Mouse (Mus musculus) MEL (cell line): ENCODE results near the gene Csrnp1. TPM values are rescaled to one million over a fixed set of nuclear protein-coding genes. Genes with fewer than 3 reads are reported as not detected.
A peak's percentile ranks its signal among the peaks of the same experiment; 100 is the strongest.

Experiments
- DNase-seq: peaks from one replicate; pipeline ENCODE4 v3.0.0; 2011; ENCODE audit warnings: low read depth, low spot score
- H3K27ac ChIP-seq: 2 replicates; pipeline ENCODE4 v1.5.1; 2012; ENCODE audit warnings: low read depth, mild to moderate bottlenecking, control low read depth, low read length, moderate library complexity; ENCODE audit not compliant: control insufficient read depth
- H3K27me3 ChIP-seq, 2 experiments: fragments of 150-350 bp in 1 of 2; sonication (generic) in 1 of 2; 2 replicates each; pipeline ENCODE4 v1.6.1; 2012; ENCODE audit warnings: low read length in 2 of 2, mild to moderate bottlenecking in 2 of 2, improper control_type of control experiment in 1 of 2, moderate library complexity in 1 of 2; ENCODE audit not compliant: insufficient read depth in 2 of 2, control insufficient read depth in 1 of 2
- H3K36me3 ChIP-seq, 2 experiments: 2 replicates each; pipeline ENCODE4 v1.6.1; 2012 to 2014; ENCODE audit warnings: low read length in 2 of 2, improper control_type of control experiment in 1 of 2, inconsistent platforms in 1 of 2, mild to moderate bottlenecking in 1 of 2; ENCODE audit not compliant: insufficient read depth in 2 of 2, control insufficient read depth in 1 of 2
- H3K4me1 ChIP-seq, 2 experiments: fragments of 150-350 bp in 1 of 2; sonication (generic) in 1 of 2; 2 replicates each; pipeline ENCODE4 v1.6.1; 2012; ENCODE audit warnings: low read length in 2 of 2, improper control_type of control experiment in 1 of 2, mild to moderate bottlenecking in 1 of 2; ENCODE audit not compliant: insufficient read depth in 2 of 2, control insufficient read depth in 1 of 2
- H3K4me3 ChIP-seq, 2 experiments: fragments of 150-350 bp in 1 of 2; sonication (generic) in 1 of 2; 2 replicates each; pipeline ENCODE4 v1.5.1; 2012; ENCODE audit warnings: low read depth in 2 of 2, low read length in 2 of 2, mild to moderate bottlenecking in 2 of 2, moderate library complexity in 2 of 2, control low read depth in 1 of 2, improper control_type of control experiment in 1 of 2; ENCODE audit not compliant: control insufficient read depth in 1 of 2, insufficient read depth in 1 of 2
- H3K79me2 ChIP-seq: 2 replicates; pipeline ENCODE4 v1.6.1; 2012; ENCODE audit warnings: mild to moderate bottlenecking, low read length, moderate library complexity; ENCODE audit not compliant: control insufficient read depth, poor library complexity, insufficient read depth
- H3K9ac ChIP-seq: 2 replicates; pipeline ENCODE4 v1.6.1; 2012; ENCODE audit warnings: low read depth, mild to moderate bottlenecking, control low read depth, low read length, moderate library complexity; ENCODE audit not compliant: control insufficient read depth, poor library complexity, severe bottlenecking
- H3K9me3 ChIP-seq: fragments of 150-350 bp; sonication (generic); replicated peaks from 2 replicates; pipeline ENCODE4 v1.6.1; 2012; ENCODE audit warnings: mild to moderate bottlenecking, low read length, improper control_type of control experiment, moderate library complexity; ENCODE audit not compliant: insufficient read depth
- BHLHE40 ChIP-seq: IDR thresholded peaks from 2 replicates; pipeline ENCODE4 v1.6.1; 2012; ENCODE audit warnings: low read depth, mild to moderate bottlenecking, inconsistent platforms, low read length, improper control_type of control experiment, borderline replicate concordance
- CHD1 ChIP-seq: IDR thresholded peaks from 2 replicates; pipeline ENCODE4 v1.6.1; 2012; ENCODE audit warnings: low read depth, mild to moderate bottlenecking, inconsistent platforms, low read length, improper control_type of control experiment
- CTCF ChIP-seq, 3 experiments: IDR thresholded peaks in 2 of 3; conservative IDR thresholded peaks in 1 of 3; 2 replicates each; pipeline ENCODE4 v1.5.1; 2011 to 2012; ENCODE audit warnings: low read length in 3 of 3, low read depth in 2 of 3, mild to moderate bottlenecking in 2 of 3, improper control_type of control experiment in 1 of 3, inconsistent platforms in 1 of 3, mixed read lengths in 1 of 3, moderate library complexity in 1 of 3; ENCODE audit not compliant: control insufficient read depth in 1 of 3, insufficient read depth in 1 of 3, poor library complexity in 1 of 3, severe bottlenecking in 1 of 3
- E2F4 ChIP-seq: IDR thresholded peaks from 2 replicates; pipeline ENCODE4 v1.6.1; 2011; ENCODE audit warnings: low read depth, low read length, improper control_type of control experiment, borderline replicate concordance
- ELF1 ChIP-seq: IDR thresholded peaks from 2 replicates; pipeline ENCODE4 v1.6.1; 2014; ENCODE audit warnings: low read depth, mild to moderate bottlenecking, inconsistent platforms, low read length, improper control_type of control experiment, moderate library complexity
- GABPA ChIP-seq: IDR thresholded peaks from 2 replicates; pipeline ENCODE4 v1.6.1; 2012; ENCODE audit warnings: low read depth, mild to moderate bottlenecking, inconsistent platforms, low read length, improper control_type of control experiment, moderate library complexity
- GATA1 ChIP-seq: IDR thresholded peaks from 2 replicates; pipeline ENCODE4 v1.6.1; 2011; ENCODE audit warnings: low read depth, low read length, improper control_type of control experiment
- HCFC1 ChIP-seq: IDR thresholded peaks from 2 replicates; pipeline ENCODE4 v1.6.1; 2012; ENCODE audit warnings: low read depth, mild to moderate bottlenecking, inconsistent platforms, low read length, improper control_type of control experiment, moderate library complexity
- JUND ChIP-seq: IDR thresholded peaks from 2 replicates; pipeline ENCODE4 v1.6.1; 2011; ENCODE audit warnings: low read depth, mild to moderate bottlenecking, improper control_type of control experiment, low read length
- MYC ChIP-seq: IDR thresholded peaks from 2 replicates; pipeline ENCODE4 v1.6.1; 2011; ENCODE audit warnings: low read depth, mild to moderate bottlenecking, low read length, improper control_type of control experiment, moderate library complexity
- NELFE ChIP-seq: IDR thresholded peaks from 2 replicates; pipeline ENCODE4 v1.6.1; 2011; ENCODE audit warnings: low read depth, low read length, improper control_type of control experiment
- NRF1 ChIP-seq: IDR thresholded peaks from 2 replicates; pipeline ENCODE4 v1.6.1; 2014; ENCODE audit warnings: low read depth, mild to moderate bottlenecking, inconsistent platforms, low read length, improper control_type of control experiment, moderate library complexity; ENCODE audit not compliant: poor library complexity, insufficient read depth, severe bottlenecking
- POLR2AphosphoS2 ChIP-seq: IDR thresholded peaks from 2 replicates; pipeline ENCODE4 v1.6.1; 2011; ENCODE audit warnings: low read length, improper control_type of control experiment
- RAD21 ChIP-seq: IDR thresholded peaks from 2 replicates; pipeline ENCODE4 v1.6.1; 2011; ENCODE audit warnings: mild to moderate bottlenecking, low read depth, low read length, improper control_type of control experiment
- RCOR1 ChIP-seq: IDR thresholded peaks from 2 replicates; pipeline ENCODE4 v1.6.1; 2012; ENCODE audit warnings: low read depth, mild to moderate bottlenecking, inconsistent platforms, low read length, improper control_type of control experiment
- SMC3 ChIP-seq: IDR thresholded peaks from 2 replicates; pipeline ENCODE4 v1.6.1; 2011; ENCODE audit warnings: low read depth, low read length, improper control_type of control experiment
- TCF12 ChIP-seq: IDR thresholded peaks from 2 replicates; pipeline ENCODE4 v1.6.1; 2014; ENCODE audit warnings: low read depth, mild to moderate bottlenecking, inconsistent platforms, low read length, improper control_type of control experiment, moderate library complexity
- UBTF ChIP-seq: IDR thresholded peaks from 2 replicates; pipeline ENCODE4 v1.6.1; 2012; ENCODE audit warnings: low read depth, mild to moderate bottlenecking, inconsistent platforms, low read length, improper control_type of control experiment, moderate library complexity, borderline replicate concordance; ENCODE audit not compliant: insufficient read depth
- USF2 ChIP-seq, 2 experiments: IDR thresholded peaks; 2 replicates each; pipeline ENCODE4 v1.6.1; 2011 to 2012; ENCODE audit warnings: improper control_type of control experiment in 2 of 2, low read length in 2 of 2, borderline replicate concordance in 1 of 2, inconsistent platforms in 1 of 2, low read depth in 1 of 2, mild to moderate bottlenecking in 1 of 2; ENCODE audit not compliant: insufficient read depth in 1 of 2
- ZMIZ1 ChIP-seq: IDR thresholded peaks from 2 replicates; pipeline ENCODE4 v1.6.1; 2012; ENCODE audit warnings: low read depth, mild to moderate bottlenecking, inconsistent platforms, low read length, improper control_type of control experiment, moderate library complexity
- polyA plus RNA-seq, 2 experiments: library from polyadenylated mRNA; stranded (reverse) in 1 of 2; unstranded in 1 of 2; fragments of >175 nt in 1 of 2; fragments of >200 nt in 1 of 2; gene quantifications; 2 replicates each; pipeline versions ENCODE4 v1.2.1 to v1.2.4; 2012; ENCODE audit warnings: low replicate concordance in 2 of 2, low read depth in 1 of 2; ENCODE audit not compliant: insufficient read length in 2 of 2, insufficient read depth in 1 of 2, missing spikeins in 1 of 2
- total RNA-seq: library from RNA; depleted of rRNA; stranded (reverse); fragments of 300-350 nt; gene quantifications from 2 replicates; pipeline ENCODE4 v1.2.3, GENCODE M21; 2012

Csrnp1 gene
- total and polyA plus RNA-seq, 3 experiments: 3.7 to 8.1 TPM; not detected in 1

DNA sequence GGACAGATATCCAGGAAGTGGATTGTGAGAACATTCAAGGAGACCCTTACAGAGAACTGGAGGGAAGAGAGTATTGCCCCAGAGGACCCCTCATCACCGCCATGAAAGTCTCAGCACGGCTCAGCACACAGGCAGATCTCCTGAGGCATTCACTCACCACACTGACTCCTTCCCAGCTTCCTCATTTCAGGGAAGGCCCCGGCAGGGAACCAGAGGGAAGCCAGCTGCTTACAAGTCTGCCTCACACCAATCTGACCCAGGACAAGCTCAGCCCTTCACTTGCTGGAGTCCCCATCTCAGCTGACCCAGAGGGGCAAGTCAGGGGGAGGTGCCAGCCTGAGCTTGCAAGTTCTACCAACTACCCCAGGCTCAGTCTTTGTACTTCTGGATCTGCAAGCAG lies 35.7 kb downstream of the Csrnp1 start:
- H3K4me3 ChIP-seq: no peak overlapping the region
- no peaks in the 10 kb centered on the region; a peak in 2 of 4 replicates for H3K27me3 ChIP-seq
- H3K36me3 ChIP-seq: no peaks in the 10 kb centered on the region
- no peaks in the 10 kb centered on the region for H3K4me1 ChIP-seq
- H3K9ac ChIP-seq: no peak overlapping the region
- no peak overlapping the region for H3K27ac ChIP-seq
- H3K9me3 ChIP-seq: no peaks in the 10 kb centered on the region
- no peak for TF ChIP-seq JUND
- TF ChIP-seq TCF12: no peak
- TF ChIP-seq CHD1: no peak
- TF ChIP-seq BHLHE40: no peak
- TF ChIP-seq RAD21: no peak
- no peak for TF ChIP-seq POLR2AphosphoS2
- no peak for TF ChIP-seq SMC3
- no peak for TF ChIP-seq GATA1
- TF ChIP-seq UBTF: no peak
- TF ChIP-seq RCOR1: no peak
- no peak for TF ChIP-seq NELFE
- no peak for TF ChIP-seq ZMIZ1
- TF ChIP-seq HCFC1: no peak
- TF ChIP-seq GABPA: no peak
- peak; percentile 33 for DNase-seq
- H3K79me2 ChIP-seq: no peaks in the 10 kb centered on the region

DNA sequence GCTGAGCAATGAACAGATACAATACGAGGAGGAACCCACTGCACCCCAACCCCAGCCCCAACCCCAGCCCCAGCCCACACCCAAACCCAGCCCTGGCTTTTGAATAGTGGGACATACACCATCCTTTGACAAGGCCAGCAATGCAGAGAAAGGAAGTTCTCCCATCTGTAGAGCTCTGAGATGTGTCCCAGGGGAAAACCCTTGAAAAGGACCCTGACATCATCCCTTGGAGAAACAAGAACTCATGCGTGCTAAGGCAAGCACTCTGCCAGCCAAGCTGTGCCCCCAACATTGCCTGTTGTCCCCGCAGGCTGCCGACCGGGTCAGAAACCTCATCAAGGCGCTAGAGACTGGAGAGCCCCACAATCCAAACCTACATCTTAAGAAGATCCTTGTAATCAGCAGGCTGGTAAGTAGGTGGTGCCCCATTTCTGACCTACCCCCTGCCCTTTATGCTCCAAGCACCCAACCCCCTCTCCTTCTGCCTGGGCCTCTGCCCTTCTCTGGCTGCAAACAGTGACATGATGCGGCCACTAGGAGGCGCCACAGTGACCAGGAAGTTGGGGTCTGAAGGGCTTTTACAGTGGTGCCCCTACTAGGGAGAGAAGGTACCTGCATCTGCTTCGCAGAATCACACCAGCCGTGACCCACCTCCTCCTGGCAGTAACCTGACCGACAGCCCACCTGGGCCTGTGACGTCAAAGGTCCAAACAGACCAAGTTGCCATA lies 39.1 kb downstream of the Csrnp1 start:
- no peaks in the 10 kb centered on the region for H3K36me3 ChIP-seq
- H3K79me2 ChIP-seq: no peaks in the 10 kb centered on the region
- H3K9me3 ChIP-seq: no peaks in the 10 kb centered on the region
- no peak overlapping the region for H3K27ac ChIP-seq
- no peak overlapping the region for H3K4me3 ChIP-seq
- no peaks in the 10 kb centered on the region; a peak in 1 of 4 replicates for H3K27me3 ChIP-seq
- H3K9ac ChIP-seq: no peak overlapping the region
- DNase-seq: peak; percentile 50
- H3K4me1 ChIP-seq: no peaks in the 10 kb centered on the region
- TF ChIP-seq USF2 (IDR thresholded peaks at IDR 0.05; ENCODE audit: borderline replicate concordance in 1 of 2, insufficient read depth in 1 of 2, low read depth in 1 of 2, low read length in 2 of 2) (no peak), SMC3 (peak; percentile 34), E2F4 (no peak), RAD21 (peak; percentile 25), HCFC1 (no peak), MYC (no peak), ELF1 (peak; percentile 63; the same call in 1 of the 2 replicates), NRF1 (no peak), CTCF (IDR thresholded peaks at IDR 0.05 in 2 of 3, conservative IDR thresholded peaks at IDR 0.05 in 1 of 3; ENCODE audit: control insufficient read depth in 1 of 3, insufficient read depth in 1 of 3, low read depth in 2 of 3, low read length in 3 of 3, poor library complexity in 1 of 3, severe bottlenecking in 1 of 3) (peak; percentile 72 to 87 (median 78))
- TF ChIP-seq, all 39 proteins: peak for 4
